Mouse (Mus musculus) R1 (cell line): Measurements from ENCODE around the gene Camk2g.
A peak's percentile ranks its signal among the peaks of the same experiment; 100 is the strongest.

Experiments
- DNase-seq: peaks from one replicate; pipeline ENCODE4 v3.0.0-alpha.2; 2018; ENCODE audit warnings: low read depth, low spot score

Camk2g gene

GRCm38 (mm10) chr14:20702741-20703381, 91.0 kb downstream of the Camk2g start, which contains the start of gene Chchd1:
Gene Chchd1, plus strand, starts transcription at chr14:20703006.
- DNase-seq = peak; percentile 88

- DNase-seq = no peak
Observed at GRCm38 (mm10) chr14:20702096-20702740, 91.7 kb downstream of the Camk2g start.

- no peak for DNase-seq
Observed at GRCm38 (mm10) chr14:20701554-20701953, 92.3 kb downstream of the Camk2g start.

GRCm38 (mm10) chr14:20700362-20700761, 93.5 kb downstream of the Camk2g start:
- DNase-seq = no peak

GRCm38 (mm10) chr14:20698515-20698914, 95.4 kb downstream of the Camk2g start:
- no peak for DNase-seq

GRCm38 (mm10) chr14:20696986-20697385, 96.9 kb downstream of the Camk2g start:
- DNase-seq = peak; percentile 39

- peak; percentile 17 for DNase-seq
Observed at GRCm38 (mm10) chr14:20695761-20696520, 97.9 kb downstream of the Camk2g start.

- peak; percentile 88 for DNase-seq
Observed at GRCm38 (mm10) chr14:20694884-20695760, 98.8 kb downstream of the Camk2g start, which contains the start of gene Fut11. Gene Fut11, plus strand, starts transcription at chr14:20694968.

- peak; percentile 40 for DNase-seq
Observed at GRCm38 (mm10) chr14:20694185-20694883, 99.6 kb downstream of the Camk2g start.

- DNase-seq = no peak
Observed at GRCm38 (mm10) chr14:20693589-20694101, 100.2 kb downstream of the Camk2g start.

GRCm38 (mm10) chr14:20691772-20692171, 102.1 kb downstream of the Camk2g start:
- DNase-seq = no peak

- no peak for DNase-seq
Observed at GRCm38 (mm10) chr14:20689009-20689408, 104.9 kb downstream of the Camk2g start.

- no peak for DNase-seq
Observed at GRCm38 (mm10) chr14:20686576-20686975, 107.3 kb downstream of the Camk2g start.
